Mouse (Mus musculus) c-Kit-negative CD71-positive TER-119-positive erythroid progenitor cells, embryonic 14.5 days (primary cell): ENCODE measurements around the gene Lipt1.

ENCODE experiments used
- DNase-seq: peaks from one replicate; pipeline ENCODE4 v3.0.0-alpha.2; 2013; ENCODE audit warnings: low read depth, low spot score

Lipt1 gene

GRCm38 (mm10) chr1:37899816-37900215 lies 28.3 kb downstream of the Lipt1 start:
- DNase-seq, result no peak

- no peak for DNase-seq
Observed at GRCm38 (mm10) chr1:37900288-37900687, 28.8 kb downstream of the Lipt1 start.

- DNase-seq, result no peak
Observed at GRCm38 (mm10) chr1:37903178-37903577, 31.6 kb downstream of the Lipt1 start.

- DNase-seq, result no peak
Observed at GRCm38 (mm10) chr1:37912751-37913150, 41.2 kb downstream of the Lipt1 start.

DNA sequence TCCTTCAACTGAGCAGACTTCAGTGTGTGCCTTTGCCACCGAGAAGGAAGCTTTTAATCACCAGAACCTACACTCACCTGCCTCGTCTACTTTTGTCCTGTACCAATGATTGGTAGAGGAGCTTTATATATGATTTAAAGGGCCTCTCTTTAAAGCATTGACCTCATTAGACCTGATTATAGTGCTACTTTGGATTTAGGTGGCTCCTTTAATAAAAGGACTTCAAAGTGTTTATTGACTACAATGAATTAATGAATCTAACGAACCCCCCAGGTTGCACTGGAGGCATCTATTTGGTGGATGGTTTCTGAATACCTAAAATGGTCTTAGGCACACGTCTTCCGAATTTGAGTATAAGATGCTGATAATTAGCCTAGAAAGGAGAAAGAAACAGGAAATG lies 44.9 kb downstream of the Lipt1 start, which contains the start of gene Lyg2:
Gene Lyg2, minus strand, starts transcription at position 101 of the 400 bp plus-strand sequence.
- DNase-seq, result no peak

GRCm38 (mm10) chr1:37917666-37918065 lies 46.1 kb downstream of the Lipt1 start:
- DNase-seq, result no peak

DNA sequence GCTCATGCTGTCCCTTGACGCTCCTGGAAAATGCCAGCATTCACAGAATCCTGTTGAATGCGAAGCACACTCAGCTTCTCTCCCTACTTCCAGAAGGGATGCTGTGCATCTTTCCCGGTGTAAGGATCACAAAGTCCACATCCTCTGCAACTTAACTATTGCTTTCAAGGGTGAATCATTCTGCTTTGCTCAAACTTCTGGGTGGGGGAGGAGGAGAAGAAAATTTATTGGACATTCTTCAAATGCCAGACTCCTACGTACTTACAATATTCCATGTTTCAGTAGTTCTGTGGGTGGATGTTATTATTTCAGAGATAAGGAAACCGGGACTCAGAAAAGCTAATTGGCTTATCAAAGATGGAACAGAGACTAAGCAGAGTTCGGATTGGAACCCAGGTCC lies 46.6 kb downstream of the Lipt1 start:
- no peak for DNase-seq

DNA sequence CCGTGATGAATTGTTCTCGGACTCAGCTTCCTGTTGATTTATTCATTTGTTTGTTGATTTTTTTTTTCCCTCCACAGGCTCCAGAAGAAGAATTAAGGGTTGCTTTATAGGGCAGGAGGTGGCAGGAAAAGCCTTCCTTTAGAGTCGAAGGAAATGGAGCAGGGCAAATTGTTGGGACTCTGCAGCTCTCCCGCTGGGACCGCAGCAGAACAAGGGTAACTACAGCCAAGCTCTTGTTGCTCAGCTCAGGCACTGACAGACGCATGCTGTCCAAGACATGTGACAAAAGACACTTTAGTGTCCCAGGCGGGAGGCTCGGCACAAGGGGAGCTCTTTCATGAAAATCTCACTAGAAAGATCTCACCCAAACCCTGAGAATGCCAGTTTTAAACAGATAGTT lies 51.0 kb downstream of the Lipt1 start:
- DNase-seq, result no peak
